Mouse (Mus musculus) forebrain, embryonic 11.5 days (tissue): ENCODE data around the gene Stbd1. TPM values are rescaled to one million over a fixed set of nuclear protein-coding genes. Genes with fewer than 3 reads are reported as not detected.

Source experiments
- ATAC-seq: fragments of 200-750 bp; cut with Nextera tagmentation; replicated peaks from 2 replicates; pipeline ENCODE4 v1.8.0; 2017; ENCODE audit warnings: moderate TSS enrichment; ENCODE audit not compliant: low FRiP score
- DNase-seq: peaks from one replicate; pipeline ENCODE4 v3.0.0-alpha.2; 2017; ENCODE audit warnings: low spot score
- H3K27ac ChIP-seq: fragments of 300-500 bp; sonication (generic); 2 replicates; pipeline ENCODE4 v1.5.1; 2014; ENCODE audit warnings: low read depth, low read length
- H3K27me3 ChIP-seq: fragments of 300-500 bp; sonication (generic); 2 replicates; pipeline ENCODE4 v1.6.1; 2014; ENCODE audit warnings: mild to moderate bottlenecking, low read length, mixed read lengths; ENCODE audit not compliant: control insufficient read depth, insufficient read depth
- H3K36me3 ChIP-seq: fragments of 300-500 bp; sonication (generic); 2 replicates; pipeline ENCODE4 v1.6.1; 2014; ENCODE audit warnings: mild to moderate bottlenecking, low read length, moderate library complexity, mixed read lengths; ENCODE audit not compliant: control insufficient read depth, insufficient read depth
- H3K4me1 ChIP-seq: fragments of 300-500 bp; sonication (generic); replicated peaks from 2 replicates; pipeline ENCODE4 v1.6.1; 2014; ENCODE audit warnings: low read length, mixed read lengths; ENCODE audit not compliant: control insufficient read depth, insufficient read depth
- H3K4me2 ChIP-seq: fragments of 300-500 bp; sonication (generic); 2 replicates; pipeline ENCODE4 v1.6.1; 2014; ENCODE audit warnings: low read depth, mild to moderate bottlenecking, low read length, moderate library complexity, mixed read lengths; ENCODE audit not compliant: severe bottlenecking
- H3K4me3 ChIP-seq: fragments of 300-500 bp; sonication (generic); 2 replicates; pipeline ENCODE4 v1.5.1; 2014; ENCODE audit warnings: low read depth, low read length
- H3K9ac ChIP-seq: fragments of 300-500 bp; sonication (generic); 2 replicates; pipeline ENCODE4 v1.6.1; 2014; ENCODE audit warnings: low read length
- H3K9me3 ChIP-seq: fragments of 300-500 bp; sonication (generic); 2 replicates; pipeline ENCODE4 v1.6.1; 2016; ENCODE audit warnings: low read length, mixed read lengths; ENCODE audit not compliant: control insufficient read depth
- WGBS: fragments of 180-500 bp; shearing (Covaris S2); extraction: QIAGEN DNeasy Blood & Tissue Kit; methylation state at CpG from one replicate; pipeline ENCODE4 v1.1.7; 2014; 5-methylcytosine and 5-hydroxymethylcytosine counted together
- polyA plus RNA-seq: library from polyadenylated mRNA; unstranded; fragments of >200 nt; fragmentation: Nextera tagmentation; extraction: Ambion mirVana; gene quantifications from 2 replicates; pipeline ENCODE4 v1.2.1, GENCODE M21; 2014

Stbd1 gene
- polyA plus RNA-seq, 1 experiment from 2014 or later, result 7.0 TPM

DNA sequence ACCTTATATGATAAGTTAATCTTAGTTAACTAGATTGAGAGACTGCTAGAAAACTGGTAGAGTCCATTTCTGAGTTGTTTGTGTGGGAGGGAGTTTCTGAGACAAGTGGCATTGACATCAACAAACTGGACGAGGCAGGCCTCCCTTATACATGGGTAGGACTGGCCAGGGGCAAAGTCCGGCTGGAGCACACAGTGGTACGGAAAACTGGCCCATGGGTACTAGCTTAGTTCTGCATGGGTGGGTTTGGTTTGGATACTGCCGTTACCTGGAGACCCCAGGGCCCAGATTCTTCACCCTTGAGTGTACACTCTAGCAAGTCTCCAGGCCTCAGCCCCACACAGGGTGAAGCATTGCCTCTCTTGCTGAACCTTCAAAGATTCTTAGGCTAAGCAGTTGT is 9.9 kb downstream of the Stbd1 start:
- Histone ChIP-seq H3K4me1 (no peaks in the 10 kb centered on the region), H3K4me2 (no peak overlapping the region), H3K27ac (no peak overlapping the region), H3K36me3 (no peaks in the 10 kb centered on the region), H3K9me3 (no peaks in the 10 kb centered on the region), H3K9ac (no peak overlapping the region), H3K27me3 (no peaks in the 10 kb centered on the region), H3K4me3 (no peak overlapping the region)
- WGBS, result 86% methylated on average over 4 of the region's 4 CpGs
- ATAC-seq (no peak), DNase-seq (no peak)

- Histone ChIP-seq H3K27me3 (no peaks in the 10 kb centered on the region), H3K27ac (no peak overlapping the region), H3K36me3 (no peaks in the 10 kb centered on the region), H3K4me1 (no peaks in the 10 kb centered on the region), H3K4me2 (no peak overlapping the region), H3K9me3 (no peaks in the 10 kb centered on the region), H3K4me3 (no peak overlapping the region), H3K9ac (no peak overlapping the region)
- ATAC-seq (no peak), DNase-seq (no peak)
- 87% methylated on average over 5 of the region's 5 CpGs for WGBS
These were observed 19.0 kb downstream of the Stbd1 start for GRCm38 (mm10) chr5:92621883-92622282.

GRCm38 (mm10) chr5:92627896-92628295 is 25.1 kb downstream of the Stbd1 start:
- no peaks in the 10 kb centered on the region for H3K9me3 ChIP-seq
- 90% methylated on average over 7 of the region's 7 CpGs for WGBS
- no peaks in the 10 kb centered on the region for H3K36me3 ChIP-seq
- no peak overlapping the region for H3K9ac ChIP-seq
- no peak for DNase-seq
- no peak overlapping the region for H3K4me3 ChIP-seq
- ATAC-seq, result no peak
- H3K27me3 ChIP-seq, result no peaks in the 10 kb centered on the region
- no peaks in the 10 kb centered on the region for H3K4me1 ChIP-seq
- no peak overlapping the region for H3K4me2 ChIP-seq
- no peak overlapping the region for H3K27ac ChIP-seq

DNA sequence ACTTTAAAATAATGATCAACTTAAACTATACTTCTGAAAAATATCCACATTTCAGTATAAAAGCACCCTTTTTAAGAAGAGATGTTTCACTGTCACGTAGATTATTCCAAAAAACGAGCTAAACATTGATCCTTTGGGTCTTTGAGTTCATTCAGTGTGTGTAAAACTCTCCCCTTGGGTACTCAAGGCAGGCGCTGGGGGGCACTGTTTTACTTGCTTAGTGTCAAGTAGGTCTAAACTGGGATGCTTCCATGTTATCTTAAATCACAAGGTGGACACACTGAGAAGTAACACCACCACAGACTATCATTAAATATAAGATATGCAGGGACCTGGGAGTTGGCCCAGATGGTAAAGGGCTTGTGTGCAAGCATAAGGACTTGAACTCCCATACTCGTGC is 30.7 kb downstream of the Stbd1 start:
- DNase-seq (no peak), ATAC-seq (no peak)
- no peak overlapping the region for H3K9ac ChIP-seq
- H3K4me1 ChIP-seq, result no peaks in the 10 kb centered on the region
- no peaks in the 10 kb centered on the region for H3K27me3 ChIP-seq
- no peak overlapping the region for H3K4me2 ChIP-seq
- no peaks in the 10 kb centered on the region for H3K36me3 ChIP-seq
- WGBS, result 69% methylated on average over 4 of the region's 4 CpGs
- no peak overlapping the region for H3K4me3 ChIP-seq
- H3K27ac ChIP-seq, result no peak overlapping the region
- H3K9me3 ChIP-seq, result no peaks in the 10 kb centered on the region

DNA sequence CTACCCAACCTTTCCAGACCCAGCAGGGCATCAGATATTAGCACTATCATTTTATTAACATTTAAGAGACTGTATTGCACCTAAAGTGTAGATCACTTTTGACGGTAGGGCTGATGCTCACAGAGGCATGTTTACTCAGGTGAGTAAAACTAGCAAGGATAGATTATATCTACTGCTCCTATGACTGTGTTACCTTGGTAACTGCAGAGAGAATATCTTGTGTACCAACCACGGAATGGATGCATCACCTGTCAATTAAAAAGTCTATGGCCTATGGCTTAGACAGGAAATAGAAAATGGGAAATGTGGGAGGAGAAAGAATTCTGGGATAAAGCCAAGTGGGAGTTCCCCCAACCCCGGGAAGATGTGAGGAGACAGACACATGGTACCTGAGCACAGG is 32.1 kb downstream of the Stbd1 start:
- WGBS, result 82% methylated on average over 3 of the region's 3 CpGs
- ATAC-seq (no peak), DNase-seq (no peak)
- no peak overlapping the region for H3K4me2 ChIP-seq
- no peaks in the 10 kb centered on the region for H3K9me3 ChIP-seq
- H3K27me3 ChIP-seq, result no peaks in the 10 kb centered on the region
- no peak overlapping the region for H3K27ac ChIP-seq
- no peaks in the 10 kb centered on the region for H3K36me3 ChIP-seq
- no peaks in the 10 kb centered on the region for H3K4me1 ChIP-seq
- H3K4me3 ChIP-seq, result no peak overlapping the region
- no peak overlapping the region for H3K9ac ChIP-seq

DNA sequence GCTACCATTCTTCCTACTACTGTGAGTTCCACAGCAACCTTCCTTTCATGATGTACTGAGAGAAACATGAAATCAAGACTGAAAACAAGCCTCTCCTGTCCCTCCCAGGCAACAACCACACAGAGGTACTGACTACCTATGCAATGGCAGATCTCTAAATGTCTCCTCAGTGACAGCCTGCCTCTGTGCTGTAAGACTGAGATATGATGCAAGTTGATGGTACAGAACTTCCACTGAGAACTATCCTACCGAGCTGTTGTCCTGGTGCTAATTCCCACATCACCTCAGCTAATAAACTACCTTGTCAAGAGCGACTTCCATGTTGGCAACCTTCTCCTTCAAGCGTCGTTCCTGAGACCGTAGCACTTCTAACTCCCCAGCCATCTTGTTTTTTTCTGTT is 33.0 kb downstream of the Stbd1 start:
- Histone ChIP-seq H3K4me1 (no peaks in the 10 kb centered on the region), H3K9me3 (no peaks in the 10 kb centered on the region), H3K27ac (no peak overlapping the region), H3K4me3 (no peak overlapping the region), H3K36me3 (no peaks in the 10 kb centered on the region), H3K9ac (no peak overlapping the region), H3K27me3 (no peaks in the 10 kb centered on the region), H3K4me2 (no peak overlapping the region)
- DNase-seq (no peak), ATAC-seq (no peak)
- 88% methylated on average over 5 of the region's 5 CpGs for WGBS

DNA sequence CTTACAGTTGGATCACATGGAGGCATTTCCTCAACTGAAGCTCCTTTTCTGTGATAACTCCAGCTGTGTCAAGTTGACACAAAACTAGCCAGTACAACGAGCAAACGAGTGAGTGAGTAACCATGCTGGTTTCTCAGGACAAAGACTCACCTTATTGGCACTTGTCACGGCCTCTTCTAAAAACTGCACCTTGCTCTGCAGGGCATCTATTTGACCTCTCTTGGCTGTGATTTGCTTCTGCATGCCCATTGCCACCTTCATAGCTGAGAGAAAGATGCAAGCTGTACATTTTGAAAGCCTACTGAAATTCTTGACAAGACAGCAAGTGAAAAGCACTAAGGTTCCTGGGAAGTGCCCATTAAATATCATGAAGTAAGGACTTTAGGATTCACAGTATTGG is 38.0 kb downstream of the Stbd1 start:
- Histone ChIP-seq H3K27ac (no peak overlapping the region), H3K4me2 (no peak overlapping the region), H3K27me3 (no peaks in the 10 kb centered on the region), H3K4me1 (no peaks in the 10 kb centered on the region), H3K9me3 (no peaks in the 10 kb centered on the region), H3K9ac (no peak overlapping the region), H3K36me3 (no peaks in the 10 kb centered on the region), H3K4me3 (no peak overlapping the region)
- ATAC-seq (no peak), DNase-seq (no peak)
- WGBS, result 87% methylated on average over 3 of the region's 3 CpGs

Other genes with a start within 250 kb of the Stbd1 start
- gene Nup54, start 167.8 kb upstream of the Stbd1 start, polyA plus RNA-seq, result 65.9 and 70.5 TPM in 2 replicates
- gene Scarb2, start 96.2 kb upstream of the Stbd1 start, polyA plus RNA-seq, result 10.4 and 10.5 TPM in 2 replicates
- not detected in 2 replicates for gene Fam47e, start 48.0 kb upstream of the Stbd1 start, polyA plus RNA-seq
- gene Ccdc158, start 72.2 kb downstream of the Stbd1 start, polyA plus RNA-seq, result 1.0 and 1.2 TPM in 2 replicates
- 12.2 and 15.2 TPM in 2 replicates for gene Shroom3, start 80.4 kb downstream of the Stbd1 start, polyA plus RNA-seq